Mouse (Mus musculus) heart, embryonic 14.5 days (tissue): ENCODE measurements around the gene Akr1cl. TPM values are rescaled to one million over a fixed set of nuclear protein-coding genes. Genes with fewer than 3 reads are reported as not detected.

Source experiments
- ATAC-seq: fragments of 200-750 bp; cut with Nextera tagmentation; 2 replicates; pipeline ENCODE4 v1.8.0; 2017; ENCODE audit warnings: low read depth, moderate TSS enrichment; ENCODE audit not compliant: insufficient number of reproducible peaks, insufficient read depth, low FRiP score
- H3K27ac ChIP-seq, 2 experiments: fragments of 200-500 bp in 1 of 2; fragments of 300-500 bp in 1 of 2; sonication (generic) in 1 of 2; replicated peaks in 1 of 2; 2 replicates each; pipeline ENCODE4 v1.5.1; 2012 to 2014; ENCODE audit warnings: low read depth in 2 of 2, low read length in 2 of 2, control low read depth in 1 of 2, mild to moderate bottlenecking in 1 of 2, mixed read lengths in 1 of 2; ENCODE audit not compliant: control insufficient read depth in 1 of 2, insufficient read depth in 1 of 2
- H3K27me3 ChIP-seq: fragments of 300-500 bp; sonication (generic); 2 replicates; pipeline ENCODE4 v1.6.1; 2014; ENCODE audit warnings: mild to moderate bottlenecking, low read length, control low read depth; ENCODE audit not compliant: control insufficient read depth, insufficient read depth
- H3K36me3 ChIP-seq: fragments of 300-500 bp; sonication (generic); 2 replicates; pipeline ENCODE4 v1.6.1; 2014; ENCODE audit warnings: mild to moderate bottlenecking, control low read depth, low read length, mixed read lengths; ENCODE audit not compliant: control insufficient read depth, insufficient read depth
- H3K4me1 ChIP-seq, 2 experiments: fragments of 200-500 bp in 1 of 2; fragments of 300-500 bp in 1 of 2; sonication (generic) in 1 of 2; 2 replicates each; pipeline ENCODE4 v1.6.1; 2012 to 2014; ENCODE audit warnings: low read length in 2 of 2, control low read depth in 1 of 2, mixed read lengths in 1 of 2; ENCODE audit not compliant: control insufficient read depth in 2 of 2, insufficient read depth in 2 of 2
- H3K4me2 ChIP-seq: fragments of 300-500 bp; sonication (generic); 2 replicates; pipeline ENCODE4 v1.6.1; 2014; ENCODE audit warnings: mild to moderate bottlenecking, low read length
- H3K4me3 ChIP-seq, 2 experiments: fragments of 200-500 bp in 1 of 2; fragments of 300-500 bp in 1 of 2; sonication (generic) in 1 of 2; 2 replicates each; pipeline ENCODE4 v1.5.1; 2012 to 2014; ENCODE audit warnings: low read length in 2 of 2, mild to moderate bottlenecking in 2 of 2, control low read depth in 1 of 2, low read depth in 1 of 2, moderate library complexity in 1 of 2; ENCODE audit not compliant: control insufficient read depth in 1 of 2, insufficient read depth in 1 of 2
- H3K9ac ChIP-seq: fragments of 300-500 bp; sonication (generic); 2 replicates; pipeline ENCODE4 v1.6.1; 2014; ENCODE audit warnings: mild to moderate bottlenecking, low read length
- H3K9me3 ChIP-seq: fragments of 300-500 bp; sonication (generic); 2 replicates; pipeline ENCODE4 v1.6.1; 2016; ENCODE audit warnings: low read length, control low read depth; ENCODE audit not compliant: control insufficient read depth
- WGBS: fragments of 180-500 bp; shearing (Covaris S2); extraction: QIAGEN DNeasy Blood & Tissue Kit; methylation state at CpG from one replicate; pipeline ENCODE4 v1.1.7; 2014; 5-methylcytosine and 5-hydroxymethylcytosine counted together
- polyA plus RNA-seq: library from polyadenylated mRNA; unstranded; fragments of >200 nt; fragmentation: Nextera tagmentation; extraction: Ambion mirVana; gene quantifications from 2 replicates; pipeline ENCODE4 v1.2.1, GENCODE M21; 2014

Akr1cl gene
- 0.32 and 0.46 TPM in 2 replicates for polyA plus RNA-seq

GRCm38 (mm10) chr1:65032641-65033040 is at the start of gene Akr1cl:
Akr1cl (minus strand) TSS chr1:65032759.
- H3K36me3 ChIP-seq, result no peaks in the 10 kb centered on the region
- H3K4me2 ChIP-seq, result no peak within 1 kb of the TSS
- H3K4me1 ChIP-seq, result no peaks in the 10 kb centered on the region; a peak in 1 of 4 replicates
- no peak for ATAC-seq
- H3K4me3 ChIP-seq, result no peak within 1 kb of the TSS
- no peak within 1 kb of the TSS for H3K27ac ChIP-seq
- no peaks in the 10 kb centered on the region for H3K9me3 ChIP-seq
- no peaks in the 10 kb centered on the region for H3K27me3 ChIP-seq
- no peak within 1 kb of the TSS for H3K9ac ChIP-seq

GRCm38 (mm10) chr1:65082188-65082587 is 49.6 kb upstream of the Akr1cl start, which contains the start of gene Crygb:
Crygb (minus strand) TSS chr1:65082288.
- 45% methylated on average over 7 of the region's 7 CpGs for WGBS
- Histone ChIP-seq H3K9ac (no peak within 1 kb of the TSS), H3K4me3 (no peak within 1 kb of the TSS), H3K27ac (no peak within 1 kb of the TSS), H3K4me2 (0 out of 2 replicates have a peak within 1 kb of the TSS, but pooled peaks have one; percentile 16), H3K36me3 (no peaks in the 10 kb centered on the region), H3K27me3 (no peaks in the 10 kb centered on the region), H3K4me1 (no peaks in the 10 kb centered on the region), H3K9me3 (0 out of 2 replicates have a peak, but pooled peaks cover 3% of the 10 kb centered on the region)
- ATAC-seq, result no peak

- Histone ChIP-seq H3K27ac (no peak overlapping the region), H3K27me3 (no peaks in the 10 kb centered on the region), H3K4me1 (no peaks in the 10 kb centered on the region; a peak in 1 of 4 replicates), H3K36me3 (no peaks in the 10 kb centered on the region), H3K4me3 (no peak overlapping the region), H3K9ac (no peak overlapping the region), H3K4me2 (no peak overlapping the region), H3K9me3 (0 out of 2 replicates have a peak, but pooled peaks cover 3% of the 10 kb centered on the region)
- no peak for ATAC-seq
- WGBS, result 16% methylated on average over 5 of the region's 5 CpGs
Observed at GRCm38 (mm10) chr1:65075607-65076006, 43.0 kb upstream of the Akr1cl start.

GRCm38 (mm10) chr1:65073589-65073988 is 41.0 kb upstream of the Akr1cl start, which contains the start of gene Crygc:
Crygc (minus strand) TSS chr1:65073689.
- 0 out of 2 replicates have a peak, but pooled peaks cover under 1% of the 10 kb centered on the region for H3K9me3 ChIP-seq
- H3K36me3 ChIP-seq, result no peaks in the 10 kb centered on the region
- H3K9ac ChIP-seq, result no peak within 1 kb of the TSS
- no peaks in the 10 kb centered on the region; a peak in 1 of 4 replicates for H3K4me1 ChIP-seq
- H3K27me3 ChIP-seq, result no peaks in the 10 kb centered on the region
- no peak for ATAC-seq
- 74% methylated on average over 6 of the region's 6 CpGs for WGBS
- no peak within 1 kb of the TSS for H3K27ac ChIP-seq
- no peak within 1 kb of the TSS for H3K4me2 ChIP-seq
- H3K4me3 ChIP-seq, result no peak within 1 kb of the TSS

- Histone ChIP-seq H3K36me3 (no peaks in the 10 kb centered on the region), H3K27ac (no peak overlapping the region), H3K4me1 (no peaks in the 10 kb centered on the region), H3K4me3 (no peak overlapping the region), H3K9me3 (no peaks in the 10 kb centered on the region), H3K4me2 (no peak overlapping the region), H3K27me3 (no peaks in the 10 kb centered on the region), H3K9ac (no peak overlapping the region)
- ATAC-seq, result no peak
Observed at GRCm38 (mm10) chr1:65067842-65068241, 35.3 kb upstream of the Akr1cl start.

GRCm38 (mm10) chr1:65064201-65064600 is 31.6 kb upstream of the Akr1cl start:
- no peaks in the 10 kb centered on the region for H3K9me3 ChIP-seq
- WGBS, result 86% methylated on average over 15 of the region's 15 CpGs
- H3K4me1 ChIP-seq, result no peaks in the 10 kb centered on the region
- no peak overlapping the region for H3K4me3 ChIP-seq
- H3K36me3 ChIP-seq, result no peaks in the 10 kb centered on the region
- no peaks in the 10 kb centered on the region for H3K27me3 ChIP-seq
- H3K4me2 ChIP-seq, result no peak overlapping the region
- no peak overlapping the region for H3K9ac ChIP-seq
- ATAC-seq, result no peak
- H3K27ac ChIP-seq, result no peak overlapping the region

- Histone ChIP-seq H3K27me3 (no peaks in the 10 kb centered on the region), H3K4me2 (no peak within 1 kb of the TSS), H3K36me3 (no peaks in the 10 kb centered on the region), H3K4me3 (no peak within 1 kb of the TSS), H3K4me1 (no peaks in the 10 kb centered on the region), H3K9me3 (no peaks in the 10 kb centered on the region), H3K9ac (no peak within 1 kb of the TSS), H3K27ac (no peak within 1 kb of the TSS)
- 79% methylated on average over 8 of the region's 8 CpGs for WGBS
- ATAC-seq, result peak; percentile 43; the same call in 1 of the 2 replicates
Observed at GRCm38 (mm10) chr1:65063352-65063751, 30.8 kb upstream of the Akr1cl start, which contains the start of gene Crygd. Crygd (minus strand) TSS chr1:65063452.

GRCm38 (mm10) chr1:65052140-65052539 is 19.6 kb upstream of the Akr1cl start:
- H3K36me3 ChIP-seq, result no peaks in the 10 kb centered on the region
- peaks cover 0 to 5% of the 10 kb centered on the region in 2 experiments; a peak in 2 of 4 replicates for H3K4me1 ChIP-seq
- no peak overlapping the region for H3K9ac ChIP-seq
- WGBS, result 8% methylated on average over 2 of the region's 2 CpGs
- no peak overlapping the region for H3K4me3 ChIP-seq
- no peak for ATAC-seq
- H3K4me2 ChIP-seq, result no peak overlapping the region
- no peaks in the 10 kb centered on the region for H3K27me3 ChIP-seq
- H3K27ac ChIP-seq, result no peak overlapping the region
- H3K9me3 ChIP-seq, result no peaks in the 10 kb centered on the region
